Mouse (Mus musculus) MEL (cell line): ENCODE results near the gene Hsd11b2. TPM values are rescaled to one million over a fixed set of nuclear protein-coding genes. Genes with fewer than 3 reads are reported as not detected.

Experiments used
- DNase-seq: peaks from one replicate; pipeline ENCODE4 v3.0.0; 2011; ENCODE audit warnings: low read depth, low spot score
- H3K27ac ChIP-seq: 2 replicates; pipeline ENCODE4 v1.5.1; 2012; ENCODE audit warnings: low read depth, mild to moderate bottlenecking, control low read depth, low read length, moderate library complexity; ENCODE audit not compliant: control insufficient read depth
- H3K27me3 ChIP-seq, 2 experiments: fragments of 150-350 bp in 1 of 2; sonication (generic) in 1 of 2; 2 replicates each; pipeline ENCODE4 v1.6.1; 2012; ENCODE audit warnings: low read length in 2 of 2, mild to moderate bottlenecking in 2 of 2, improper control_type of control experiment in 1 of 2, moderate library complexity in 1 of 2; ENCODE audit not compliant: insufficient read depth in 2 of 2, control insufficient read depth in 1 of 2
- H3K36me3 ChIP-seq, 2 experiments: 2 replicates each; pipeline ENCODE4 v1.6.1; 2012 to 2014; ENCODE audit warnings: low read length in 2 of 2, improper control_type of control experiment in 1 of 2, inconsistent platforms in 1 of 2, mild to moderate bottlenecking in 1 of 2; ENCODE audit not compliant: insufficient read depth in 2 of 2, control insufficient read depth in 1 of 2
- H3K4me1 ChIP-seq, 2 experiments: fragments of 150-350 bp in 1 of 2; sonication (generic) in 1 of 2; 2 replicates each; pipeline ENCODE4 v1.6.1; 2012; ENCODE audit warnings: low read length in 2 of 2, improper control_type of control experiment in 1 of 2, mild to moderate bottlenecking in 1 of 2; ENCODE audit not compliant: insufficient read depth in 2 of 2, control insufficient read depth in 1 of 2
- H3K4me3 ChIP-seq, 2 experiments: fragments of 150-350 bp in 1 of 2; sonication (generic) in 1 of 2; 2 replicates each; pipeline ENCODE4 v1.5.1; 2012; ENCODE audit warnings: low read depth in 2 of 2, low read length in 2 of 2, mild to moderate bottlenecking in 2 of 2, moderate library complexity in 2 of 2, control low read depth in 1 of 2, improper control_type of control experiment in 1 of 2; ENCODE audit not compliant: control insufficient read depth in 1 of 2, insufficient read depth in 1 of 2
- H3K79me2 ChIP-seq: 2 replicates; pipeline ENCODE4 v1.6.1; 2012; ENCODE audit warnings: mild to moderate bottlenecking, low read length, moderate library complexity; ENCODE audit not compliant: control insufficient read depth, poor library complexity, insufficient read depth
- H3K9ac ChIP-seq: 2 replicates; pipeline ENCODE4 v1.6.1; 2012; ENCODE audit warnings: low read depth, mild to moderate bottlenecking, control low read depth, low read length, moderate library complexity; ENCODE audit not compliant: control insufficient read depth, poor library complexity, severe bottlenecking
- H3K9me3 ChIP-seq: fragments of 150-350 bp; sonication (generic); replicated peaks from 2 replicates; pipeline ENCODE4 v1.6.1; 2012; ENCODE audit warnings: mild to moderate bottlenecking, low read length, improper control_type of control experiment, moderate library complexity; ENCODE audit not compliant: insufficient read depth
- E2F4 ChIP-seq: IDR thresholded peaks from 2 replicates; pipeline ENCODE4 v1.6.1; 2011; ENCODE audit warnings: low read depth, low read length, improper control_type of control experiment, borderline replicate concordance
- EP300 ChIP-seq, 2 experiments: IDR thresholded peaks; 2 replicates each; pipeline ENCODE4 v1.6.1; 2011; ENCODE audit warnings: improper control_type of control experiment in 2 of 2, low read length in 2 of 2, low read depth in 1 of 2, mild to moderate bottlenecking in 1 of 2
- ETS1 ChIP-seq: IDR thresholded peaks from 2 replicates; pipeline ENCODE4 v1.6.1; 2012; ENCODE audit warnings: low read depth, mild to moderate bottlenecking, inconsistent platforms, low read length, improper control_type of control experiment, moderate library complexity
- GABPA ChIP-seq: IDR thresholded peaks from 2 replicates; pipeline ENCODE4 v1.6.1; 2012; ENCODE audit warnings: low read depth, mild to moderate bottlenecking, inconsistent platforms, low read length, improper control_type of control experiment, moderate library complexity
- HCFC1 ChIP-seq: IDR thresholded peaks from 2 replicates; pipeline ENCODE4 v1.6.1; 2012; ENCODE audit warnings: low read depth, mild to moderate bottlenecking, inconsistent platforms, low read length, improper control_type of control experiment, moderate library complexity
- JUND ChIP-seq: IDR thresholded peaks from 2 replicates; pipeline ENCODE4 v1.6.1; 2011; ENCODE audit warnings: low read depth, mild to moderate bottlenecking, improper control_type of control experiment, low read length
- MAFK ChIP-seq: IDR thresholded peaks from 2 replicates; pipeline ENCODE4 v1.6.1; 2011; ENCODE audit warnings: low read depth, mild to moderate bottlenecking, low read length, improper control_type of control experiment, borderline replicate concordance
- MAX ChIP-seq: IDR thresholded peaks from 2 replicates; pipeline ENCODE4 v1.6.1; 2011; ENCODE audit warnings: low read length, improper control_type of control experiment
- MAZ ChIP-seq: IDR thresholded peaks from 2 replicates; pipeline ENCODE4 v1.6.1; 2012; ENCODE audit warnings: low read depth, mild to moderate bottlenecking, inconsistent platforms, low read length, improper control_type of control experiment
- MXI1 ChIP-seq: IDR thresholded peaks from 2 replicates; pipeline ENCODE4 v1.6.1; 2011; ENCODE audit warnings: mild to moderate bottlenecking, low read depth, low read length, improper control_type of control experiment
- MYC ChIP-seq: IDR thresholded peaks from 2 replicates; pipeline ENCODE4 v1.6.1; 2011; ENCODE audit warnings: low read depth, mild to moderate bottlenecking, low read length, improper control_type of control experiment, moderate library complexity
- POLR2AphosphoS2 ChIP-seq: IDR thresholded peaks from 2 replicates; pipeline ENCODE4 v1.6.1; 2011; ENCODE audit warnings: low read length, improper control_type of control experiment
- RCOR1 ChIP-seq: IDR thresholded peaks from 2 replicates; pipeline ENCODE4 v1.6.1; 2012; ENCODE audit warnings: low read depth, mild to moderate bottlenecking, inconsistent platforms, low read length, improper control_type of control experiment
- SIN3A ChIP-seq: IDR thresholded peaks from 2 replicates; pipeline ENCODE4 v1.6.1; 2012; ENCODE audit warnings: low read length, improper control_type of control experiment, inconsistent platforms
- TBP ChIP-seq: IDR thresholded peaks from 2 replicates; pipeline ENCODE4 v1.8.0; 2011; ENCODE audit warnings: low read depth, low read length, improper control_type of control experiment
- TCF12 ChIP-seq: IDR thresholded peaks from 2 replicates; pipeline ENCODE4 v1.6.1; 2014; ENCODE audit warnings: low read depth, mild to moderate bottlenecking, inconsistent platforms, low read length, improper control_type of control experiment, moderate library complexity
- USF1 ChIP-seq: IDR thresholded peaks from 2 replicates; pipeline ENCODE4 v1.6.1; 2014; ENCODE audit warnings: low read depth, mild to moderate bottlenecking, inconsistent platforms, low read length, improper control_type of control experiment, moderate library complexity
- ZC3H11A ChIP-seq: IDR thresholded peaks from 2 replicates; pipeline ENCODE4 v1.6.1; 2012; ENCODE audit warnings: low read depth, mild to moderate bottlenecking, inconsistent platforms, low read length, improper control_type of control experiment
- ZMIZ1 ChIP-seq: IDR thresholded peaks from 2 replicates; pipeline ENCODE4 v1.6.1; 2012; ENCODE audit warnings: low read depth, mild to moderate bottlenecking, inconsistent platforms, low read length, improper control_type of control experiment, moderate library complexity
- ZNF384 ChIP-seq: IDR thresholded peaks from 2 replicates; pipeline ENCODE4 v1.6.1; 2012; ENCODE audit warnings: low read depth, mild to moderate bottlenecking, inconsistent platforms, low read length, improper control_type of control experiment
- polyA plus RNA-seq, 2 experiments: library from polyadenylated mRNA; stranded (reverse) in 1 of 2; unstranded in 1 of 2; fragments of >175 nt in 1 of 2; fragments of >200 nt in 1 of 2; gene quantifications; 2 replicates each; pipeline versions ENCODE4 v1.2.1 to v1.2.4; 2012; ENCODE audit warnings: low replicate concordance in 2 of 2, low read depth in 1 of 2; ENCODE audit not compliant: insufficient read length in 2 of 2, insufficient read depth in 1 of 2, missing spikeins in 1 of 2
- total RNA-seq: library from RNA; depleted of rRNA; stranded (reverse); fragments of 300-350 nt; gene quantifications from 2 replicates; pipeline ENCODE4 v1.2.3, GENCODE M21; 2012; rRNA removed

Hsd11b2 gene
- total and polyA plus RNA-seq, 3 experiments, result 0.27 to 2.1 TPM; not detected in 1

- peaks cover 0 to 7% of the 10 kb centered on the region in 2 experiments; a peak in 2 of 4 replicates for H3K36me3 ChIP-seq
- H3K27me3 ChIP-seq, result no peaks in the 10 kb centered on the region
- H3K79me2 ChIP-seq, result no peaks in the 10 kb centered on the region
- H3K4me3 ChIP-seq, result no peak overlapping the region
- H3K4me1 ChIP-seq, result peaks cover 0 to 6% of the 10 kb centered on the region in 2 experiments; a peak in 1 of 4 replicates
- no peak overlapping the region for H3K9ac ChIP-seq
- peak; percentile 91 for DNase-seq
- H3K27ac ChIP-seq, result no peak overlapping the region
- TF ChIP-seq POLR2AphosphoS2 (0 out of 2 replicates have a peak, but pooled peaks have one; percentile 36), HCFC1 (peak; percentile 43; the same call in 1 of the 2 replicates), MYC (peak; percentile 80), MAX (peak; percentile 54), TBP (0 out of 2 replicates have a peak, but pooled peaks have one; percentile 43), E2F4 (no peak), SIN3A (peak; percentile 86), MAFK (no peak), ZMIZ1 (no peak), GABPA (no peak), RCOR1 (0 out of 2 replicates have a peak, but pooled peaks have one; percentile 57), JUND (peak; percentile 100), MAZ (0 out of 2 replicates have a peak, but pooled peaks have one; percentile 56), TCF12 (peak; percentile 36; the same call in 1 of the 2 replicates), ETS1 (peak; percentile 86), USF1 (peak; percentile 80), ZC3H11A (no peak), EP300 (IDR thresholded peaks at IDR 0.05; ENCODE audit: low read depth in 1 of 2, low read length in 2 of 2) (peak; percentile 27 to 47; a peak in 3 of 4 replicates), ZNF384 (peak; percentile 81), MXI1 (peak; percentile 75; the same call in 1 of the 2 replicates)
- H3K9me3 ChIP-seq, result no peaks in the 10 kb centered on the region
These were observed 54.9 kb downstream of the Hsd11b2 start for GRCm38 (mm10) chr8:105573427-105573826.

Other genes starting within 250 kb of the Hsd11b2 start
- 1.4 and 1.7 TPM in 2 replicates for gene Hsf4, start 249.0 kb upstream of the Hsd11b2 start, total RNA-seq
- 1 to 10 TPM in 1 of 2 experiments, not detected in 1; 7.1 TPM for gene Hsf4, start 249.0 kb upstream of the Hsd11b2 start, polyA plus RNA-seq
- gene Nol3, start 242.6 kb upstream of the Hsd11b2 start, total RNA-seq, result 0.69 and 0.89 TPM in 2 replicates
- gene Nol3, start 242.6 kb upstream of the Hsd11b2 start, polyA plus RNA-seq, result under 1 TPM in 1 of 2 experiments, not detected in 1; 0.63 TPM
- 5.6 and 8.2 TPM in 2 replicates for gene 4931428F04Rik, start 228.9 kb upstream of the Hsd11b2 start, total RNA-seq
- 10 to 100 TPM in 1 of 2 experiments, not detected in 1; 13.0 TPM for gene 4931428F04Rik, start 228.9 kb upstream of the Hsd11b2 start, polyA plus RNA-seq
- 0.56 and 0.69 TPM in 2 replicates for gene Exoc3l, start 222.7 kb upstream of the Hsd11b2 start, total RNA-seq
- 1 to 10 TPM in 1 of 2 experiments, not detected in 1; 2.0 TPM for gene Exoc3l, start 222.7 kb upstream of the Hsd11b2 start, polyA plus RNA-seq
- 95.9 and 98.5 TPM in 2 replicates for gene E2f4, start 221.1 kb upstream of the Hsd11b2 start, total RNA-seq
- 100 to 1,000 TPM in 1 of 2 experiments, 10 to 100 TPM in 1; 97.9 to 313 TPM for gene E2f4, start 221.1 kb upstream of the Hsd11b2 start, polyA plus RNA-seq
- 1.0 and 1.3 TPM in 2 replicates for gene Elmo3, start 213.2 kb upstream of the Hsd11b2 start, total RNA-seq
- gene Elmo3, start 213.2 kb upstream of the Hsd11b2 start, polyA plus RNA-seq, result 1 to 10 TPM in 1 of 2 experiments, not detected in 1; 2.9 TPM
- gene Lrrc29, start 192.5 kb upstream of the Hsd11b2 start, total RNA-seq, result 2.6 and 3.2 TPM in 2 replicates
- gene Lrrc29, start 192.5 kb upstream of the Hsd11b2 start, polyA plus RNA-seq, result 1 to 10 TPM in 1 of 2 experiments, not detected in 1; 6.1 TPM
- 123 and 149 TPM in 2 replicates for gene Tmem208, start 192.4 kb upstream of the Hsd11b2 start, total RNA-seq
- 10 to 100 TPM in 1 of 2 experiments, not detected in 1; 94.5 TPM for gene Tmem208, start 192.4 kb upstream of the Hsd11b2 start, polyA plus RNA-seq
- gene Fhod1, start 170.8 kb upstream of the Hsd11b2 start, total RNA-seq, result 2.5 and 2.8 TPM in 2 replicates
- 10 to 100 TPM in 1 of 2 experiments, not detected in 1; 10.9 TPM for gene Fhod1, start 170.8 kb upstream of the Hsd11b2 start, polyA plus RNA-seq
- 0.12 and 0.20 TPM in 2 replicates for gene Slc9a5, start 169.9 kb upstream of the Hsd11b2 start, total RNA-seq
- 1 to 10 TPM in 1 of 2 experiments, not detected in 1; 1.9 TPM for gene Slc9a5, start 169.9 kb upstream of the Hsd11b2 start, polyA plus RNA-seq
- not detected in 2 replicates for gene Plekhg4, start 145.5 kb upstream of the Hsd11b2 start, total RNA-seq
- under 1 TPM in 1 of 2 experiments, not detected in 1; 0.10 TPM for gene Plekhg4, start 145.5 kb upstream of the Hsd11b2 start, polyA plus RNA-seq
- not detected in 2 replicates for gene Kctd19, start 105.3 kb upstream of the Hsd11b2 start, total RNA-seq
- gene Kctd19, start 105.3 kb upstream of the Hsd11b2 start, polyA plus RNA-seq, result not detected
- not detected in 2 replicates for gene Lrrc36, start 105.2 kb upstream of the Hsd11b2 start, total RNA-seq
- under 1 TPM in 1 of 2 experiments, not detected in 1; 0.06 TPM for gene Lrrc36, start 105.2 kb upstream of the Hsd11b2 start, polyA plus RNA-seq
- gene Tppp3, start 47.2 kb upstream of the Hsd11b2 start, total RNA-seq, result 0.42 and 0.81 TPM in 2 replicates
- 1 to 10 TPM in 1 of 2 experiments, not detected in 1; 1.7 TPM for gene Tppp3, start 47.2 kb upstream of the Hsd11b2 start, polyA plus RNA-seq
- 4.7 and 4.9 TPM in 2 replicates for gene Zdhhc1, start 21.9 kb upstream of the Hsd11b2 start, total RNA-seq
- gene Zdhhc1, start 21.9 kb upstream of the Hsd11b2 start, polyA plus RNA-seq, result 10 to 100 TPM in 1 of 2 experiments, not detected in 1; 11.5 TPM
- gene Atp6v0d1, start 47.3 kb downstream of the Hsd11b2 start, total RNA-seq, result 43.0 and 51.1 TPM in 2 replicates
- gene Atp6v0d1, start 47.3 kb downstream of the Hsd11b2 start, polyA plus RNA-seq, result 10 to 100 TPM in 1 of 2 experiments, not detected in 1; 83.8 TPM
- 15.7 and 16.6 TPM in 2 replicates for gene Ripor1, start 86.5 kb downstream of the Hsd11b2 start, total RNA-seq
- gene Ripor1, start 86.5 kb downstream of the Hsd11b2 start, polyA plus RNA-seq, result 100 to 1,000 TPM in 1 of 2 experiments, not detected in 1; 120 TPM
- gene Ctcf, start 117.8 kb downstream of the Hsd11b2 start, total RNA-seq, result 36.4 and 40.7 TPM in 2 replicates
- gene Ctcf, start 117.8 kb downstream of the Hsd11b2 start, polyA plus RNA-seq, result 100 to 1,000 TPM in 1 of 2 experiments, 10 to 100 TPM in 1; 87.1 to 670 TPM
- gene Agrp, start 118.6 kb downstream of the Hsd11b2 start, total RNA-seq, result not detected in 2 replicates
- gene Agrp, start 118.6 kb downstream of the Hsd11b2 start, polyA plus RNA-seq, result under 1 TPM in 1 of 2 experiments, not detected in 1; 0.63 TPM
- 7.9 and 9.5 TPM in 2 replicates for gene Carmil2, start 167.5 kb downstream of the Hsd11b2 start, total RNA-seq
- gene Carmil2, start 167.5 kb downstream of the Hsd11b2 start, polyA plus RNA-seq, result 10 to 100 TPM in 1 of 2 experiments, not detected in 1; 62.7 TPM
- 7.5 and 9.3 TPM in 2 replicates for gene Acd, start 182.3 kb downstream of the Hsd11b2 start, total RNA-seq
- gene Acd, start 182.3 kb downstream of the Hsd11b2 start, polyA plus RNA-seq, result 10 to 100 TPM in 1 of 2 experiments, not detected in 1; 53.9 TPM
- 12.3 and 13.7 TPM in 2 replicates for gene Pard6a, start 182.4 kb downstream of the Hsd11b2 start, total RNA-seq
- gene Pard6a, start 182.4 kb downstream of the Hsd11b2 start, polyA plus RNA-seq, result 10 to 100 TPM in 1 of 2 experiments, not detected in 1; 20.5 TPM
- gene 4933405L10Rik, start 188.9 kb downstream of the Hsd11b2 start, total RNA-seq, result 0.13 and 0.23 TPM in 2 replicates
- under 1 TPM in 1 of 2 experiments, not detected in 1; 0.42 TPM for gene 4933405L10Rik, start 188.9 kb downstream of the Hsd11b2 start, polyA plus RNA-seq
- gene Enkd1, start 189.5 kb downstream of the Hsd11b2 start, total RNA-seq, result 22.0 TPM in 2 replicates
- gene Enkd1, start 189.5 kb downstream of the Hsd11b2 start, polyA plus RNA-seq, result 10 to 100 TPM in 1 of 2 experiments, not detected in 1; 42.6 TPM
- 7.0 and 8.3 TPM in 2 replicates for gene Gfod2, start 239.9 kb downstream of the Hsd11b2 start, total RNA-seq
- gene Gfod2, start 239.9 kb downstream of the Hsd11b2 start, polyA plus RNA-seq, result 1 to 10 TPM in 1 of 2 experiments, not detected in 1; 7.0 TPM